Mouse (Mus musculus) B cell, adult 2 months (primary cell): ENCODE results near the gene Serpinb9f.
"Not testable (repeated sequence)": the region's sequence is repeated elsewhere in the genome, so short reads cannot be mapped to it uniquely, and the experiment has no call there.

Source experiments
- DNase-seq, 2 experiments: peaks; one replicate each; pipeline ENCODE4 v3.0.0; 2022

Serpinb9f gene

GRCm38 (mm10) chr13:33323777-33324176, at the start of gene Serpinb9f:
Gene Serpinb9f, plus strand, starts transcription at chr13:33324077.
- not testable (repeated sequence) for DNase-seq

- peak in 1 of 2 experiments; percentile 0 for DNase-seq
Observed at GRCm38 (mm10) chr13:33308631-33309030, 15.2 kb upstream of the Serpinb9f start.

GRCm38 (mm10) chr13:33356666-33357065, 32.8 kb downstream of the Serpinb9f start:
- not testable (repeated sequence) for DNase-seq
